Mouse (Mus musculus) kidney, postnatal 36 days (tissue): ENCODE measurements around the gene Zic1.

Experiments
- DNase-seq, 2 experiments: peaks; one replicate each; pipeline ENCODE4 v3.0.0; 2021 to 2022; ENCODE audit warnings: mixed read lengths in 2 of 2

Gene Zic1

GRCm38 (mm10) chr9:91384136-91384500 is 18.5 kb upstream of the Zic1 start:
- no peak for DNase-seq

- no peak for DNase-seq
Measured at GRCm38 (mm10) chr9:91383441-91384135, 18.0 kb upstream of the Zic1 start.

- DNase-seq = no peak
Measured at GRCm38 (mm10) chr9:91382471-91383255, 17.1 kb upstream of the Zic1 start.

- DNase-seq = no peak
Measured at GRCm38 (mm10) chr9:91382111-91382379, 16.4 kb upstream of the Zic1 start.

GRCm38 (mm10) chr9:91381284-91382110 is 15.9 kb upstream of the Zic1 start:
- no peak for DNase-seq

- no peak for DNase-seq
Measured at GRCm38 (mm10) chr9:91380458-91380914, 14.9 kb upstream of the Zic1 start.

GRCm38 (mm10) chr9:91379781-91380457 is 14.3 kb upstream of the Zic1 start:
- no peak for DNase-seq

- no peak for DNase-seq
Measured at GRCm38 (mm10) chr9:91379300-91379635, 13.7 kb upstream of the Zic1 start.

- DNase-seq = no peak
Measured at GRCm38 (mm10) chr9:91378411-91379299, 13.0 kb upstream of the Zic1 start.

- no peak for DNase-seq
Measured at GRCm38 (mm10) chr9:91377873-91378150, 12.2 kb upstream of the Zic1 start.

GRCm38 (mm10) chr9:91377036-91377872 is 11.6 kb upstream of the Zic1 start:
- DNase-seq = no peak

- DNase-seq = no peak
Measured at GRCm38 (mm10) chr9:91374665-91375064, 9.1 kb upstream of the Zic1 start.

- no peak for DNase-seq
Measured at GRCm38 (mm10) chr9:91373811-91374575, 8.4 kb upstream of the Zic1 start.

GRCm38 (mm10) chr9:91371608-91372007 is 6.0 kb upstream of the Zic1 start:
- DNase-seq = no peak

- no peak for DNase-seq
Measured at GRCm38 (mm10) chr9:91371011-91371410, 5.4 kb upstream of the Zic1 start.

- DNase-seq = no peak
Measured at GRCm38 (mm10) chr9:91370191-91370708, 4.6 kb upstream of the Zic1 start.

- no peak for DNase-seq
Measured at GRCm38 (mm10) chr9:91369293-91369991, 3.8 kb upstream of the Zic1 start.

- DNase-seq = no peak
Measured at GRCm38 (mm10) chr9:91368946-91369292, 3.3 kb upstream of the Zic1 start.

- no peak for DNase-seq
Measured at GRCm38 (mm10) chr9:91368150-91368549, 2.5 kb upstream of the Zic1 start.
